Mouse (Mus musculus) embryonic facial prominence, embryonic 12.5 days (tissue): ENCODE measurements around the gene Rrm1. TPM values are rescaled to one million over a fixed set of nuclear protein-coding genes. Genes with fewer than 3 reads are reported as not detected.
"Not testable (repeated sequence)": the region's sequence is repeated elsewhere in the genome, so short reads cannot be mapped to it uniquely, and the experiment has no call there.

ENCODE experiments used
- ATAC-seq: fragments of 200-750 bp; cut with Nextera tagmentation; 2 replicates; pipeline ENCODE4 v1.8.0; 2017; ENCODE audit not compliant: insufficient number of reproducible peaks, insufficient read depth, low FRiP score, low TSS enrichment
- H3K27ac ChIP-seq: fragments of 300-500 bp; sonication (generic); 2 replicates; pipeline ENCODE4 v1.5.1; 2016; ENCODE audit warnings: mild to moderate bottlenecking
- H3K27me3 ChIP-seq: fragments of 300-500 bp; sonication (generic); 2 replicates; pipeline ENCODE4 v1.6.1; 2016; ENCODE audit warnings: mild to moderate bottlenecking, moderate library complexity
- H3K36me3 ChIP-seq: fragments of 300-500 bp; sonication (generic); 2 replicates; pipeline ENCODE4 v1.6.1; 2016; ENCODE audit warnings: mild to moderate bottlenecking
- H3K4me1 ChIP-seq: fragments of 300-500 bp; sonication (generic); 2 replicates; pipeline ENCODE4 v1.6.1; 2016
- H3K4me2 ChIP-seq: fragments of 300-500 bp; sonication (generic); replicated peaks from 2 replicates; pipeline ENCODE4 v1.6.1; 2016; ENCODE audit warnings: mild to moderate bottlenecking, moderate library complexity
- H3K4me3 ChIP-seq: fragments of 300-500 bp; sonication (generic); 2 replicates; pipeline ENCODE4 v1.5.1; 2016; ENCODE audit warnings: mild to moderate bottlenecking
- H3K9ac ChIP-seq: fragments of 300-500 bp; sonication (generic); 2 replicates; pipeline ENCODE4 v1.6.1; 2016; ENCODE audit warnings: mild to moderate bottlenecking, moderate library complexity
- H3K9me3 ChIP-seq: fragments of 300-500 bp; sonication (generic); 2 replicates; pipeline ENCODE4 v1.6.1; 2016; ENCODE audit warnings: mild to moderate bottlenecking, moderate library complexity
- WGBS: fragments of 180-500 bp; shearing (Covaris S2); methylation state at CpG from one replicate; pipeline ENCODE4 v1.1.7; 2016; 5-methylcytosine and 5-hydroxymethylcytosine counted together
- polyA plus RNA-seq: library from polyadenylated mRNA; unstranded; fragments of >200 nt; fragmentation: Nextera tagmentation; extraction: Ambion mirVana; gene quantifications from 2 replicates; pipeline ENCODE4 v1.2.1, GENCODE M21; 2016

Gene Rrm1
- polyA plus RNA-seq = 173 and 174 TPM in 2 replicates

DNA sequence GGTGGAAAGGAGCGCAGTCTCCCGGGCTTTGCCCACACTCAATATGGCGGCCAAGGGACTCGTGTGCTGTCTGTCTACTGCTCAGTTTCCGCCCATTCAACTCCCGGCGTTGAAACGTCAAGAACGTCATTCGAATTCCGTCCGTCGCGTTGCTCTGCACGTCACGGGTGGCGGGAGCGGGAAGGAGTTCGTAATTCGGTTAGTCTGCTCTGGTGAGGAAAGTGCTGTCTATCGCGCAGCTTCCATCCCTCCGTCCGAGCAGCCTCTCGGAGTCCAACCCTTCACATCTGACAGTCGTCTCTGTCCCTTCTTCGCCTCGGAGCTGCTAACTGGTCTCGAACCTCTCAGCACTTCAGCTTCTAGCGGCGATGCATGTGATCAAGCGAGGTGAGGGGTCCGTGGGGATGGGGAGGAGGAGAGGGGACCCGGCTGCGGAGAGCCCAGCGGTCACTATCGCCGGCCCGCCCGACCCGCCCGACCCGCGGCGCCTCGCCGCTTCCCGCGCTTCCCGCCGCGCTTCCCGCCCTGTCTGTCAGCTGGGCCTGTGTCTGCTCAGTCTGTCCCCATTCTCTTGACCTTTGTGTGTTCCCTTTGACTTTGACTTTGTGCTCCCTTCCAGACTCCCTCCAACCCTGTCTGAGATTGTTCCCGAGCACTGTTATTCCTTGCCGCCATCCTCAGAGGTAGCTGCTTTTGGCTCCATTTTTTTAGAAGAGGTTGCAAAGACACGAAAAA is at the start of gene Rrm1:
Rrm1 (plus strand) TSS at position 39 of the 735 bp plus-strand sequence.
- Histone ChIP-seq H3K27ac (peak within 1 kb of the TSS; percentile 92), H3K4me2 (peak within 1 kb of the TSS; percentile 62), H3K9me3 (no peaks in the 10 kb centered on the region), H3K4me3 (peak within 1 kb of the TSS; percentile 86), H3K27me3 (no peaks in the 10 kb centered on the region), H3K4me1 (peaks cover 12% of the 10 kb centered on the region), H3K36me3 (peaks cover 19% of the 10 kb centered on the region), H3K9ac (peak within 1 kb of the TSS; percentile 87)
- ATAC-seq = peak; percentile 97
- WGBS = under 1% methylated on average over 41 of the region's 56 CpGs

DNA sequence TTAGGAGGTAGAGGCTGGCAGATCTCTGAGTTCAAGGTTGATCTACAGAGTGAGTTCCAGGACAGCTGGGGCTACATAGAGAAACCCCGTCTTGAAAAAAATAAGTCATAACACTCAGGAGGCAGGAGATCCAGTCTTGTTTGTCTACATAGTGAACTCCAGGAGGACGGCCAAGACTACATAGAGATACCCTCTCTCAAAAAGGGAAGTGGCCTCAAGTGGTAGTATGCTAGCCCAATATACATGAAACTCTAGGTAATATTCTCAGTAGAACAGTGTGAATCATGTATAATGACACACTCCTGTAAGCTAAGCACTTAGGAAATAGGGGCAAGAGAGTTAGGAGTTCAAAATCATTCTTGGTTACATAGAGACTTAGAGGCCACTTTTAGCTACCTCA is 47.6 kb upstream of the Rrm1 start:
- no peak overlapping the region for H3K27ac ChIP-seq
- H3K9me3 ChIP-seq = no peaks in the 10 kb centered on the region
- no peaks in the 10 kb centered on the region for H3K36me3 ChIP-seq
- no peak overlapping the region for H3K4me2 ChIP-seq
- 89% methylated on average over 2 of the region's 2 CpGs for WGBS
- H3K9ac ChIP-seq = no peak overlapping the region
- no peak overlapping the region for H3K4me3 ChIP-seq
- no peaks in the 10 kb centered on the region for H3K4me1 ChIP-seq
- ATAC-seq = no peak
- no peaks in the 10 kb centered on the region for H3K27me3 ChIP-seq

DNA sequence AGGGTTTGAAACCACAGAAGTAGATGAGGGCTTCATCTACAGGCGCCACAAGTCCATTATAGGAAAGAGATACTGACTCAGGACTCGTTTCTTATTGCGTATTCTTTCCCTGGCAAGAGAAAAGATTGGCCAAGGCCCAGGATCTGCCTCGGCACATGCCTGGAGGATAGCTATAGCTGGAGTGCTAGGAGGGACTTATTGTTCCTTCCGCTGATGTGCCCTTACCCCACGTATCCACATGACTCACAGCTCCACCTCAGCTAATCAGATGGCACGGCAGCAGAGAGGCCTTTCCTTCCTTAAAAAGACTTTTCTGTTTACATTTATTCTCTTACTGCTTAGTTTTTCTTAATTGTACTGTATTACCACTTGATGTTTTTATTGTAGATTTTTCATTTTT is 45.6 kb upstream of the Rrm1 start:
- H3K4me1 ChIP-seq = no peaks in the 10 kb centered on the region
- H3K27ac ChIP-seq = no peak overlapping the region
- no peaks in the 10 kb centered on the region for H3K36me3 ChIP-seq
- H3K9ac ChIP-seq = no peak overlapping the region
- no peaks in the 10 kb centered on the region for H3K9me3 ChIP-seq
- H3K4me3 ChIP-seq = no peak overlapping the region
- WGBS = 78% methylated on average over 7 of the region's 7 CpGs
- H3K4me2 ChIP-seq = no peak overlapping the region
- H3K27me3 ChIP-seq = no peaks in the 10 kb centered on the region
- ATAC-seq = no peak

DNA sequence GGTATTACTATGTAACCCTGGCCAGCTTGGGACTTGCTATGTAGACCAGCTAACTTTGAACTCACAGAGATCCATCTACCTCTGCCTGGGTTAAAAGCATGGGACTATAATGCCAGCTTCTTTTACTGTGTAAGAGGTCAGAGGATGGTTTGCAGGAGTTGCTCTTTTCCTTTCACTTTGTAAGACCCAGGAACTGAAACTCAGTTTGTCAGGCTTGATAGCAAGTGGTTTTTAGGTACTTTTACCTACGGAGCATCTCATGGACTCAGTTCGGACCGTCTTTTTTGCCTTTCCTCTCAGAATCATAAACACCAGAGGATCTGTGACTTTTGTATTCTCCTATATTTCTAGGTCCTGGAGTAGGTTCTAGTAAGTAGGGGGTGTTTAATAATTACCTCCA is 45.2 kb upstream of the Rrm1 start:
- Histone ChIP-seq H3K9ac (no peak overlapping the region), H3K4me1 (no peaks in the 10 kb centered on the region), H3K4me2 (no peak overlapping the region), H3K9me3 (no peaks in the 10 kb centered on the region), H3K4me3 (no peak overlapping the region), H3K27me3 (no peaks in the 10 kb centered on the region), H3K27ac (no peak overlapping the region), H3K36me3 (no peaks in the 10 kb centered on the region)
- 96% methylated on average over 3 of the region's 3 CpGs for WGBS
- no peak for ATAC-seq

DNA sequence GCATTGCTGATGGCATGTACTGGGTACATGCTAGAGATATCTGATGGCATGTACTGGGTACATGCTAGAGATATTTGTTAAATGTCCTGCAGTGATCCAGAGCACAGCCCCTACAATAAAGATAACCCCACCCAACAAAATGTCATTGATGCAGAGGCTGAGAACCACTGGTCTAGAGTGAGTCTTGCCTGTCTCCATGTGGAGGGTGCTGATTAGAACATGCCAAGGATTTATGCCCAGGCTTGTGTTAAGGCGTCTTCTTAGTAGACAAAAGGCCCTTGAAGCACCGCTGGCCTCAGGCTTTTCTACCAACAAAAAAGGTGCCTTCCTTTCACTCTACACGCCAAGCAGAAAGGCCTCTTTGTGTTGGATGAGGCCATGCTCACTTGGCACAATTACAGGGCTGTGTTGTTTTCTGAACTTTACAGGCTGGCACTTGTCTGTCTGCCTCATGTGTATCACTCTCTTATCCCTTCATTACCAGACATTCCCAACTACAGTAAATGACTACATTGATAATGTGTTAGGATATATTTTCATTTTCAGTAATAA is 42.2 kb upstream of the Rrm1 start:
- H3K4me3 ChIP-seq = no peak overlapping the region
- no peak for ATAC-seq
- WGBS = 17% methylated on average over 3 of the region's 3 CpGs
- H3K9ac ChIP-seq = no peak overlapping the region
- no peak overlapping the region for H3K27ac ChIP-seq
- H3K27me3 ChIP-seq = no peaks in the 10 kb centered on the region
- no peaks in the 10 kb centered on the region for H3K36me3 ChIP-seq
- H3K4me1 ChIP-seq = no peaks in the 10 kb centered on the region
- H3K4me2 ChIP-seq = no peak overlapping the region
- H3K9me3 ChIP-seq = no peaks in the 10 kb centered on the region

DNA sequence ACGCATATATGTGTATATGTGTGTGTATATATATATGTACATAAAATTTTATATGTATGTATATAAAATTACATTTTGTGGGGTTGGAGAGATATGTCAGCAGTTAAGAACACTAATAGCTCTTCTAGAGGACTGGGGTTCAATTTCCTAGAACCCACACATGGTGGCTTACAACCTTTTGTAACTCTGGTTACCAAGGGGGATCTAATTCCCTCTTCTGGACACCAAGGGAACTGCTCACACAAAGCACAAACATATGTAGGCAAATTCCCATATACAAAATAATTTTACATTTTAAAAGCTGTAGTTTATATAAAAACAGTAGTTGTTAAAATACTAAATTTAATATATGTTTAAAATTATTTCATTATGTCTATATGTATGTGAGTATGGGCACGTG is 37.4 kb upstream of the Rrm1 start:
- Histone ChIP-seq H3K4me1 (no peaks in the 10 kb centered on the region), H3K36me3 (no peaks in the 10 kb centered on the region)
- no peak for ATAC-seq

DNA sequence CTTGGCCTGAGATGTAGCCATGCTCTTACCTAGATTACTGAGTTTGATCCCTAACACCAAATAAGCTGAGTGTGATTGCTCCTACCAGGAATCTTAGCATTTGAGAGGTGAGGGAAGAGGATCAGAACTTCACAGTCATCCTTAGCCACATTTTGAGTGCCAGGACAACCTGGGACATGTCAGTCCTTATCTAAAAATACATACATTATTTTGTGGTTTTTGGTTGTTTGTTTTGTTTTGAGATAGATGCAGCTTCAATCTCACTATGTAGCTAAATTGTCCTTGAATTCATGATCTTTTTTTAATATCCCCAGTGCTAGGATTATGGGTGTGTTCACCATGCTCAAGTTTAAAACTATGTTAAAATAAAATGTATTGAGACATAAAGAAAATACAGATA is 34.1 kb upstream of the Rrm1 start:
- no peak for ATAC-seq

More for the DNA sequence above, 37.4 kb upstream of the Rrm1 start:
- Histone ChIP-seq H3K4me2 (no peak overlapping the region), H3K9me3 (no peaks in the 10 kb centered on the region), H3K27me3 (no peaks in the 10 kb centered on the region), H3K27ac (no peak overlapping the region), H3K4me3 (no peak overlapping the region), H3K9ac (no peak overlapping the region)
- WGBS = 97% methylated on average over 2 of the region's 2 CpGs

DNA sequence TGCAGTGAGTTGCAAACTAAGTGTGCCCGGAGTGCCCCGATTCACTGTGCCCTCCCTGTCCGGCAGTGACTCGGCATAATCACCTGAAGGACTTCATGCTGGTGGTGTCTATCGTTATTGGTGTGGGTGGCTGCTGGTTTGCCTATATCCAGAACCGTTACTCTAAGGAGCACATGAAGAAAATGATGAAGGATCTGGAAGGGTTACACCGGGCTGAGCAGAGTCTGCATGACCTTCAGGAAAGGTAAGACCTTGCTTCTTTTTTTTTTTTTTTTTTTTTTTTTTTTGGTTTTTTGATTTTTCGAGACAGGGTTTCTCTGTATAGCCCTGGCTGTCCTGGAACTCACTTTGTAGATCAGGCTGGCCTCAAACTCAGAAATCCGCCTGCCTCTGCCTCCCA is 26.2 kb upstream of the Rrm1 start:
- not testable (repeated sequence) for H3K9me3 ChIP-seq, H3K9ac ChIP-seq, H3K4me3 ChIP-seq, H3K4me1 ChIP-seq, H3K27me3 ChIP-seq, ATAC-seq, H3K4me2 ChIP-seq, H3K36me3 ChIP-seq, H3K27ac ChIP-seq
- 88% methylated on average over 9 of the region's 9 CpGs for WGBS

More for the DNA sequence above, 34.1 kb upstream of the Rrm1 start:
- Histone ChIP-seq H3K36me3 (no peaks in the 10 kb centered on the region), H3K4me1 (no peaks in the 10 kb centered on the region), H3K4me2 (no peak overlapping the region), H3K27ac (no peak overlapping the region), H3K27me3 (no peaks in the 10 kb centered on the region), H3K4me3 (no peak overlapping the region), H3K9ac (no peak overlapping the region), H3K9me3 (no peaks in the 10 kb centered on the region)

DNA sequence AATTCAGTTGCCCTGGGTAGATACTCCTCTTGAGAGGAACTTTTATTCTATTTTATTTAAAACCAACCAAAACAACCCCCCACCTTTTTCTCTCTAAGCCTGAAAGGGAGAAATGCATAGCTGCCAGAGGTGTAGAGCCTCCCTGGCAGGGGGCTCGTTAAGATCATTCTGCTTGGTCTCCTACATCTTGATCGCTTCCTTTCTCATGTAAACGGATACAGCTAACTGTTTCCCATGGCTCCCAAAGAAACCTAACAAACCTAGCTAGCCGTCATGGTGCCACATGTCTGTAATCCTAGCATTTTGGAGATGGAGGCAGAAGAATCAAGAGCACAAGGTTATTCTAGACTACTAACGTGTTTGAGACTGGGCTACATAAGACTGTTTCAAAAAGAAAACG is 25.7 kb upstream of the Rrm1 start:
- no peak for ATAC-seq
- Histone ChIP-seq H3K27me3 (no peaks in the 10 kb centered on the region), H3K27ac (no peak overlapping the region), H3K4me1 (no peaks in the 10 kb centered on the region), H3K9me3 (no peaks in the 10 kb centered on the region), H3K4me2 (no peak overlapping the region), H3K4me3 (no peak overlapping the region), H3K9ac (no peak overlapping the region), H3K36me3 (no peaks in the 10 kb centered on the region)
- 42% methylated on average over 6 of the region's 6 CpGs for WGBS

DNA sequence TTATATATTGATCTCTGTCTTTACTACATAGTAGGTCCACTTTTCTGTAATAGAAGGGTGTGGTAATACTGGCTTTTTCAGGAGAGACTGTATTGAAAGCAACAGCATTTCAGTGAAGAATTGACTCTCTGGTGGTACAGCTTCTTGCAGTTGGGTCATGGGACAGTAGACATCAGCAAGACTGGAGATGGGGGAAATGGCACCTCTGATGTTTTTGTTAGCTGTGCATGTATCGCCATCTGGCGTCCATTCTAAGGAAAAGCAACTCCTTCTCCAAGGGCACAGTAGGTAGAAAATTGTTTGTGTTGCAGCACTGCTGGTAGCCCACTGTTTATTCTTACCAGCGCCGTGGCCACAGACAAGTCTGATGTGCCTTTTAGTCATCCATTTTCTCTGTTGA is 24.1 kb upstream of the Rrm1 start:
- H3K9ac ChIP-seq = no peak overlapping the region
- no peaks in the 10 kb centered on the region for H3K36me3 ChIP-seq
- no peaks in the 10 kb centered on the region for H3K27me3 ChIP-seq
- H3K27ac ChIP-seq = no peak overlapping the region
- 7% methylated on average over 4 of the region's 4 CpGs for WGBS
- H3K9me3 ChIP-seq = no peaks in the 10 kb centered on the region
- peak; percentile 22; the same call in 1 of the 2 replicates for ATAC-seq
- H3K4me1 ChIP-seq = no peaks in the 10 kb centered on the region
- H3K4me3 ChIP-seq = no peak overlapping the region
- H3K4me2 ChIP-seq = no peak overlapping the region

DNA sequence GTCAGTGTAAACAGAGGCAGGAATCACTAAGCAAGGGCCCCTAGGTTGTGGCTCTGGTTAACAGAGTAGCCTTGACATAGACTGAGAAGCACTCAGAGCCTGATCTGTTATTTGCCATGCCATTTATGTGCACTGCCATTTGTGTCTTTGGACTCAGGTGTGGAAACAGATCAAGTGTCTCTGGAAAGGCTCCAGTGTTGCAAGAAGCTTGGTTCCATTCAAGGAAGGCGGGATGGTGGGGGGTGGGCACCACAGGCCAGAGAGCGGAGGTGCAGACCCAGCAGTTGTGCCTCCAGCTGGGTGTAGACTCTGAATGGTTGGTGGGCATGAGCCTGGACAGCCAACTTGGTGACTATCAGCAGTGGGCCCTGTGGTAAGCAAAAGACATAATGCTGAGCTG is 19.5 kb upstream of the Rrm1 start:
- Histone ChIP-seq H3K27ac (no peak overlapping the region), H3K9ac (no peak overlapping the region), H3K4me1 (0 out of 2 replicates have a peak, but pooled peaks cover 3% of the 10 kb centered on the region), H3K27me3 (no peaks in the 10 kb centered on the region), H3K9me3 (no peaks in the 10 kb centered on the region), H3K4me2 (no peak overlapping the region), H3K36me3 (no peaks in the 10 kb centered on the region), H3K4me3 (no peak overlapping the region)
- 96% methylated on average over 2 of the region's 2 CpGs for WGBS
- ATAC-seq = no peak

DNA sequence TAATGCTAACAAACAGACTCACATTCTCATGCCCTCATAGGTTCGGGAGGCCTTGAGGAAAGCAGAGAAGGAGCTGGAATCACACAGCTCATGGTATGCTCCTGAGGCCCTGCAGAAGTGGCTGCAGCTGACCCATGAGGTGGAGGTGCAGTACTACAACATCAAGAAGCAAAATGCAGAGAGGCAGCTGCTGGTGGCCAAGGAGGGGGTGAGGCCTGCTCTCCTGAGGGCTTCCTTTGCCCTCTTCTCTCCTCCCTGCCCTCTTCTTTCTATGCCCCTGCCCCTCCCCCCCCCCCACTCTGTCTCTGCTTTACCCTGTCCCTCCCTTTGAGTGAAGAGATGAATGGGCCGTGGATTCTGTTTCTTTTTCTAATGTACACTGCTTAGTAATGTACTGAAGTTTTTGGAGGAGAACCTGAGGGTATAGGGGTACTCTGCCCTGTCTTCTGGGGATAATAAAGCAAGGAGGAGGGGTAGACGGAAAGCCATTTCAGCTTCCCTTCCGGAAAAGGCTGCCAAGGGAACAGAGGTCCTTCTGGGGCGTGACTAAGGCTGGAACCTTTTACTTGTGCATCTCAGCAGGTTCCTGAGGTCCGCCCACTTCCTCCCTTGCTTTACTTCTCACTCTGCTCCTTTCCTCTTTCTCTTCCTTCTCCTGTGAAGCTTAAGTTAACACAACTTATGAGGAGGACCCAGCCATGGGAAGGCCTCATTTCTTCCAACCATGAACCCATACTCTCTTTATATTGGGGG is 15.4 kb upstream of the Rrm1 start:
- 0 out of 2 replicates have a peak, but pooled peaks cover 4% of the 10 kb centered on the region for H3K36me3 ChIP-seq
- no peak overlapping the region for H3K4me3 ChIP-seq
- ATAC-seq = no peak
- no peaks in the 10 kb centered on the region for H3K9me3 ChIP-seq
- no peaks in the 10 kb centered on the region for H3K27me3 ChIP-seq
- H3K4me2 ChIP-seq = no peak overlapping the region
- no peak overlapping the region for H3K27ac ChIP-seq
- WGBS = 45% methylated on average over 6 of the region's 6 CpGs
- 0 out of 2 replicates have a peak, but pooled peaks cover 3% of the 10 kb centered on the region for H3K4me1 ChIP-seq
- no peak overlapping the region for H3K9ac ChIP-seq
